Mouse (Mus musculus) liver, adult (tissue): ENCODE measurements around the gene Alox8.

Experiments
- GATA4 ChIP-seq: IDR thresholded peaks from 2 replicates; pipeline ENCODE4 v1.6.1; 2014; ENCODE audit warnings: mild to moderate bottlenecking, low read length; ENCODE audit not compliant: insufficient replicate concordance

Alox8 gene

DNA sequence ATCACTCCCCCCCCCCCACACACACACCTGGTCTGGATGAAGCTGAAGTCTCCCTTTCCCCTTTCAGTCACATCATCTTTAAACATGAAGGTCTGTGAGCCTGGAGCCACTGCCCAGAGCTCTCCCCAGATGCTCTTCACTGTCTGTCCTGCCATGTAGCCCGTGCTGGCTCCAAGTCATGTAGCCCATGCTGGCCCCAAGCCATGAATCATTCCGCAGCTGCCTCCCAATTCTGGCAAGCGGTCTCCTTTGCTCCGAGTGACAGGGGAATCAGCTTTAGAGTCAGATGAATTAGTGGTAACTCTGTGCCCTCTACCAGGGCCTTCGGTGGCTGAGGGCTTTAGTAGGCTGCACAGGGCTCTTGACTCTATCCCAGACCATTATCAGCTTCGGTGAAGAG, 47.9 kb downstream of the Alox8 start:
- no peak for TF ChIP-seq GATA4

GRCm38 (mm10) chr11:69148451-69148960, 49.1 kb downstream of the Alox8 start:
- no peak for TF ChIP-seq GATA4

DNA sequence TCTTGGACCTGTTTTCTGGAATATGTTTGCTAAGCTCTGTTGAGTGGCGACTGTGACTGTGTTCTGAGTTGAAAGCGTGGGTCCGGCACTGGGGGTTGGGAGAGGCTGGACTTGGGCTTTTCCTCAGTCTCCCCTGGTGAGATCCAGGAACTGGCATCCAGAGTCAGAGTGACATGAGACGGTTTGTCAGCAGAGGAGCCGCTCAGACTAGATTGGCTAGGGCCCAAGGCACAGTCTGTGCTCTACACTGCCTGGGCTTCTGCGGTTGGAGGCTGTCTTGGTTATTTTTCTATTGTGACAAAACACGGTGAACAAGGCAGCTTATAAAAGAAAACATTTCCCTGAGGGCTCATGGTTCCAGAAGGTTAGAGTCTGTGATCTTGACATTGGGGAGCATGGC, 50.1 kb downstream of the Alox8 start:
- no peak for TF ChIP-seq GATA4

DNA sequence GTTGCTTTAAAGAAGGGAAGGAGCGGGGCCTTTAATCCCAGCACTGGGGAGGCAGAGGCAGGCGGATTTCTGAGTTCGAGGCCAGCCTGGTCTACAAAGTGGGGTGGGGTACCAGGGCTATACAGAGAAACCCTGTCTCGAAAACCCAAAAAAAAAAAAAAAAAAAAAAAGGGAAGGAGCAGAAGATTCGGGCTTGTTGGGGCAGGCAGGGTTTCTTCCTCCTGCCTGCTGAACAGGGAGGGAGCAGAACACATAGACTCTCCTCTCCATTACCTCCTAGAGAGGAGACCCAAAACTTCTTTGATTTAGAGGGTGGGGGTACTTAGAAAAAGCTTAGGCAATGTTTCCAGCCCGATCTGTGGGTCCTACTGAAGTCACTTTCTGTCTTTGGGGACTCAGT, 62.3 kb downstream of the Alox8 start:
- no peak for TF ChIP-seq GATA4

DNA sequence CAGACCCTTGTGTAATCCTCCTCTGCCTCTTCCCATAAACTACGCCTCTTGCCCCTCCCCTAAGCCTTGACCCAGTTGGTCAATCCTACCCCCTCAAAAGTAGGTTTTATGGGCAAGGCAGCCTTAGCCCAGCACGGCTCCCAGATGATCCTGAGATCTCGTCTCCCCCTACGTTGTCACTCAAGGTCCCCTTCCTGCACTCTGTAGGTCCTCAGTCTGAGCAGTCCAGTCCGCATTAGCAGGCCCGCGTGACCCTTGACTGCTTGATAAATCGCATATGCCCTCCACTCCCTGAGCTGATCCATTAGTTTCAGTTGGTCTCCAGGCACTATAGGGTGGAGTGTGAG, 63.0 kb downstream of the Alox8 start:
- no peak for TF ChIP-seq GATA4
